Mouse (Mus musculus) mouse trophoblast stem cell (cell line): Measurements from ENCODE around the gene Rasgef1a.

Experiments
- in situ Hi-C, 2 experiments: fragments of 300-500 bp; cut with MseI, MboI; formaldehyde crosslinking; loops; 2 replicates in 1 of 2; 3 replicates in 1 of 2; pipeline ENCODE4 v1.15.1; 2025

Gene Rasgef1a

GRCm38 (mm10) chr6:118071416-118071815 lies 60.2 kb downstream of the Rasgef1a start:
- in situ Hi-C loops: no loop called here

DNA sequence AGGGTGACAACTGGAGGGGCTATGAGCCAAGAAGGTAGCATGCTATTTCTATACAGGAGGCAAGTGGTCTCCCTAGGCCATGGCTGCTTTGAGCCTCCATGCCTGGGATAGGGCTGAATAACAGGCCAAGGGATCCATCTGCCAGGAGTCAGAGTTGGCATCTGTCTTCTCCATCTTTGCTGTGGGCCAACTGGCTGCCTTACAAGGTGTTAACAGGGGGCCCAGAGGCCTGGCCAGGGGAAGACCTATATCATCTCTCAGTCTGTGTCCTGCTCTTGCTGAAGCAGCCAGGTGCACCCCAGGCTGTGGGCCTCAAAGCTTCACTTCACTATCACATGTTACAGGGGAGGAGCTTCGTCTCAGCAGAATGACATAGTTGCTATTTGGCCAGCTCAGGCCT lies 60.9 kb downstream of the Rasgef1a start:
- in situ Hi-C loops: no loop called here

DNA sequence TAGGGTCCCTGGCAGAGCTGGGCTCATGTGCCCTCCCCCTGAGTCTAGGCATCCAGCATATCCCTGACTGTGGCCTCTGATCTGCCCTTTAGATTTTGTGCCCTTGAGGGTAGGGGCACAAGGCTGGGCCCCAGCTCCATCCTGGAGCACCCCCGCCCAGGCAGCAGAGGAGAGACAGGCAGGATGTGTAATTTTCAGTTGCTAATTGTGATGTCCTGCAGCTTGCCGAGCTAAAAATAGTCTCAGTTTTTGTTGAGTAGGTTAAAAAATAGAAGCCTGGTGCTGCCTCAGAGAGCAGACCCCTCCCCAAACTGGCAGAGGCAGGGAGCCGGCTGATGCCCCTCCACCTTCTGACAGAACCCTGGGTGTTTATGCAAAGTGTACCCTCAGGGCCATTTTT lies 62.9 kb downstream of the Rasgef1a start:
- in situ Hi-C loops: no loop called here

- in situ Hi-C loops: no loop called here
Observed at GRCm38 (mm10) chr6:118076256-118076655, 65.0 kb downstream of the Rasgef1a start.

- in situ Hi-C loops: no loop called here
Observed at GRCm38 (mm10) chr6:118076748-118077147, 65.5 kb downstream of the Rasgef1a start.

DNA sequence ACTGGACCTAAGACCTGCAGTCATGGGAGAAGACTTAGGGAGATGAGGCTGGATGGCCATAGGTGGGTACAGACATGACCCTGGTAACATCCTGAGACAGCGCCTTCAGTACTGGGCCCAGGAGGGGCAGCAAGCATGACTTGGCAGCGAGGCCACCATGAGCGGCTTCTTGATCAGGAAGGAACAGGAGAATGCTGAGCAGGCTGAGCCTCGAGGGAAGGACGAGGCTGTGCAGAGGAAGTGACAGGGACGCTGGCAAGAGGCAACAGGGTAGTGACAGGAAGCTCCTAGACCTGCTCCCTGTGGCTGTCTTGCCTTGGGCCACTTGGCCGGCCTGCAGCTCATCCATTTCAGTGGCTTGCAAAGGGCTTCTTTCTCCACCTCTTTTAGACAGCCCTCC lies 66.2 kb downstream of the Rasgef1a start:
- in situ Hi-C loops: no loop called here

GRCm38 (mm10) chr6:118078751-118079150 lies 67.5 kb downstream of the Rasgef1a start:
- in situ Hi-C loops: no loop called here

GRCm38 (mm10) chr6:118079292-118079691 lies 68.1 kb downstream of the Rasgef1a start:
- in situ Hi-C loops: no loop called here

DNA sequence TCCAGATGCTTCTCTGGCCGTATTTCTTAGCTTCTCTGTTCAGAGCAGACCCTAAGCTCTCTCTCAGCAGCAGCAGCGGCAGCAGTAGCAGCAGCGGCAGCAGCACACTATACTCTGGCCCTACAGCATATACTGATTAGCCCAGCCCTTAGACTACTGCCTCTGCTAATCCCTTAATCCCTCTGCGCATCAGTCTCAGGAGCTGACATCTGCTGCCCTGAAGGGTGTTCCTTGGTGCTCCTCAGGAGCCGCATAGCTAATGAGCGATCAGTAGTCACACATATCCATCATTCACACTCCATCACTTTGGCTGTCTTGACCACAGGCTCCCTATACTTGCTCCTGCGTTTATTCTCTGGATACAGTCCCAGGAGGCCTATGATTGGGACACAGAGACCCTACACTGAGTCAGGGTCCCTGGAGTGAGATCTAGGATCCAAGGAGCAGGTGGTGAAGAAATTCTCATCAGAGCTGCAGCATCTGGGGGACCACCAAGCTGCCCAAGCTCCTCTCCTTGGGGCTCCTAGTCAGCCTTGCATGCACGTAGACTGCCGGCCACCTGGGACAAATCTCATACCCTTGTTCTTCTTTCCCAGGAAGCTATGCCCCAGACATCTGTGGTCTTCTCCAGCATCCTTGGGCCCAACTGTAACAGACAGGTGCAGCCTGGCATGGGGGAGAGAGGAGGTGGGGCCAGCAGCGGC lies 68.7 kb downstream of the Rasgef1a start:
- in situ Hi-C loops: no loop called here

- in situ Hi-C loops: no loop called here
Observed at GRCm38 (mm10) chr6:118080711-118081110, 69.5 kb downstream of the Rasgef1a start.

DNA sequence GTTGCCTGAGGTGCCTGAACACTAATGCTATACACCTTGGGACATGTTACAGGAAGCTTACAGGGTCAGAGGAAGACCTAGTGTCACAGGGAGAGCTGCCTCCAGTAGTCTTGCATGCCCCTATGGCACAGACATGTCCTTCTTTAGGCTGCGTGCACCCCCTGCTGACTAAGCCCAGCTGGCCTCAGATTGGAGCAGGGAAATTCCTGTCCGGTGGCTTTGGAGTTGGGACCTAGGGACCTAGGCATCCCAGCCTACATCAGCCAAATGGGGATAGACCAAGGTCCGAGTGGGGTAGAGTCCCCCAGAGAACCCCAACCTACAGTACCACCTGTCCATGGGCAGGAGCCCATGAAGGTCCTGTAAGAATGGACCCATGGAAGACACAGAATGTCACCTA lies 71.1 kb downstream of the Rasgef1a start:
- in situ Hi-C loops: no loop called here

DNA sequence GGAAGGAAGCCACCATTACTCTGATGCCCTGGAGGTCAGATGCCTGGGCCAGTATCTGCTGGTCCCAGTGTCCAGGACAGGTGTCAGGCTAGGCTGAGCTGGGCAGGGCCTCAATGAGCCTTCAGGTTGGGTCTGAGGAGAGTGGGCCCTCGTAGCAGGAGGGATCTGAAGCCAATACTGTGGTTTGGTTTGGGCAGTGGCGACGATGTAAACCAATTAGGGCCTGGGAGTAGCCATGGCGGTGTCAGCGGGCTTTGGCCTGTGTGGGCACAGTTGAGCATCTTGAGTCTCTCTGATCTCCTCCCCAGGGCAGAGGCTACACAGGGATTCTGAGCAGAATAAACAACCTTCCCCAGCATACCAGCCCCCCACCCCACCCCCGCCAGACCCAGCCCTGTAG lies 72.4 kb downstream of the Rasgef1a start:
- in situ Hi-C loops: no loop called here

- in situ Hi-C loops: no loop called here
Observed at GRCm38 (mm10) chr6:118084596-118084995, 73.4 kb downstream of the Rasgef1a start.

DNA sequence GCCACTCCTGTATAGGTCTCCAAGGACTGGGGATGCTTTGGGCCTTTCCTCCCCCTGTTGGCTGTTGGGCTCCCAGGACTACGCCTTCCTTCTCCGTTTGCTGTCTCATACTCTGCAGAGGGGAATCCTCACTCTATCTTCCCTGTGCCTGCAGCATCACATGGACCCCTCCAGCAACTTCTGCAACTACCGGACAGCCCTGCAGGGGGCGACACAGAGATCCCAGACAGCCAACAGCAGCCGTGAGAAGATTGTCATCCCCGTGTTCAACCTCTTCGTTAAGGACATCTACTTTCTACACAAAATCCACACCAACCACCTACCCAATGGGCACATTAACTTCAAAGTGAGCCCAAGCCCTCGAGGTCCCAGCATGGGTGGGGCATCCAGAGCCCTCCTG lies 76.7 kb downstream of the Rasgef1a start:
- in situ Hi-C loops: no loop called here

DNA sequence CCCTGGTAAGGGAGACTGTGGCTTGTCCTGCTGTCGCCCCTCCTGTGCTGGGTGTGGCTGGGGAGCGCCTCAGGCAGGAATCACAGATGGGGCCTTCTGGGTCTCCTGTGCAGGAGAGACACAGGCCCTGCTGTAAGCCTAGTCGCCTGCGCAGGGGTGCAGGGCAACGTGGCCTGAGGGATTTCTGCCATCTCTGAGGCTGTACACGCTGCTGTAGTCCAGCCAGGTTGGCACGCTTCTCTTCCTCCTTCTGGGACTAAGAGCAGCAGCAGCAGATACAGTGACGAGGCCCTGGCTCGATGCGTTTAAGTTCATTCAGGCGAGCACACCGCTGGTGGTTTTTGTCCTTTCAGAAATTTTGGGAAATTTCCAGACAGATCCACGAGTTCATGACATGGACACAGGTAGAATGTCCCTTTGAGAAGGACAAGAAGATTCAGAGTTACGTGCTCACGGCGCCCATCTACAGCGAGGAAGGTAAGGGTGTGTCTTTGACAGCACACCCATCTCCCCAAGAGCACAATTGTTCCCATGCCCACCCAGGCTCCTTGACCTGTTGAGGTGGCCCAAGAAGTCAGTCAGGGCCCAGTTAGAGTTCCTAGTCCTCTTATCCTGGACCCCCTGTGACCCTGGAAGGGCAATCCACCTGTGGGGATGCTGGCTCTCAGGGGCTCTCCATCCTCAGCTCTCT lies 77.7 kb downstream of the Rasgef1a start:
- in situ Hi-C loops: no loop called here

DNA sequence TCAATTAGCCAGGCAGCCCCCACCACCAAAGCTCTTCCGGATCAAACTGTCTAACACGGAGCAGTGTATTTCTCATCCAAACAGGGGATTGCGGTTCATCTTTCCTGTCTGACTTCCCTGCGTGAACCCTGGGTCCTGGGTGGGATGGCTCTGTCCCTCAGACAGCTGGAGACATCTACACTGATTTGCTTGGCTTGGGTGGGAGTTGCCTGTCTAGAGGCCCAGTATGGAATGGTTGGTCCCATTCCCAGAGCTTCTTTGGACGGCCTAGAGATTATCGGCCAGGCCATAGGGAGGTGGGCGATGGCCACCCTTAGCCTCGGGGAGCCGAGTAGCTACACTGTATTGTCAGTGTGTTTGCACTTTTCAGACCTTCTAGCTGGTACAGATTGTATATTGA lies 79.6 kb downstream of the Rasgef1a start:
- in situ Hi-C loops: no loop called here

GRCm38 (mm10) chr6:118097765-118098365 lies 86.6 kb downstream of the Rasgef1a start:
- in situ Hi-C loops: no loop called here

DNA sequence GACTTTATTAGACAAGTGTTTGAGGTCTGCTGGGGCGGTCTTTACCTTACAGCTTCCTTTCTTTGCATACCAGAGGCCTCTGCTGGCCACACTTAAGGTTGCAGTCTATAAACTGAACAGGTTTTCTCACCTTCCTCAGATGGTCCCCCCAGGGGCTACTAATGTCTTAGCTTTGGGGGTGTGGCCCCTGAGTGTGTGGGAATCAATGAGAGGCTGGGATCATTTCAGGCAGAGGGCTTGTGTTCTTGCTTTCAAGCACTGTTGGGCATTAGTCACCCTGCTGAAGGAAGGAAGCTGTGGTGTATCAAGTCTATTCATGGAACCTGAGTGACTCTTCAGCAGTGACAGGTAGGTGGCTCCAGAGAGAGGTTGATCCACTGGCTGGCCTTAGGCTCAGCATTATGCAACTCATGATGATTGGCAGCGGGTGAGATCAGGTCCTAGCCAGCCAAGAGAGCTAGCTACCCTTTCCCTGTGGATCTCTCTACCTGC lies 88.1 kb downstream of the Rasgef1a start:
- in situ Hi-C loops: no loop called here

GRCm38 (mm10) chr6:118111810-118112209 lies 100.6 kb downstream of the Rasgef1a start:
- in situ Hi-C loops: no loop called here

DNA sequence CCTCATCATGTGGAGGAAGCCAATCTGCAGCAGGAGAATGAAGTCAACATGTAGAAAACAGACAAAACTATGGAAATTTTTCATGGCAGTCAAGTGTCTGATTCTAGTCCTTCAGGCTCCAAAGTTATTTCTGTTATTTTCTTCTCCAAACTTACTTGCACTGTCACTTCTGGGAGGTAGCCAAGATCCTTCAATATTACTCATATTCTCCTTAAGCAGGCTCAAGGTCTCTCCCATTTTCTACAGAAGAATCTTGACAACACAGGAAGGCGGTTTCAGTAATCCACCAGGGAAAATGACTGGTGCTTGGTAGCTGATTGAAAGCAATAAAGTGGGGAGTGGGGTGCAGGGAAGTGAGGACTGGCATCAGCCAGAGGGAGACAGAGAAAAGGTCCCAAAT lies 111.5 kb downstream of the Rasgef1a start:
- in situ Hi-C loops: no loop called here

DNA sequence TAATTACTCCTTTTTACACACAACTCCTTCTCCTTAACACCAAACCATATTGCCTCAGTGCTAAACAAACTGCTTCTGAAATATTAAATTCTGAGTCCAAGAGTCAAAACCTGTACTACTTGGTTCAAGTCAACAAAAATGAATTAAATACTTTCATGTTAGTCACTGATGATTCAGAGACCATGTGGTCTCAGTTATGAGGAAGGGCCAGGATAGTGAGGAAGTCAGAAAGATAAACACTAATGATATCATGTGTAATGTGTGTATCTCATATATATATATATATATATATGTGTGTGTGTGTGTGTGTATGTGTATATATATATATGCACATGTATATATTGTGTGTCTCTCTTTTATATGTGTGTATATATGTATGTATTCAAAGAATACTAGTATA lies 115.3 kb downstream of the Rasgef1a start:
- in situ Hi-C loops: no loop called here

GRCm38 (mm10) chr6:118127198-118127597 lies 116.0 kb downstream of the Rasgef1a start:
- in situ Hi-C loops: no loop called here
